Mouse (Mus musculus) embryo, embryonic 10 days (tissue): Measurements from ENCODE around the gene Phrf1.
"Not testable (repeated sequence)": the region's sequence is repeated elsewhere in the genome, so short reads cannot be mapped to it uniquely, and the experiment has no call there.

ENCODE experiments used
- DNase-seq: peaks from one replicate; pipeline ENCODE4 v3.0.0-alpha.2; 2015; ENCODE audit warnings: low spot score

Phrf1 gene

DNA sequence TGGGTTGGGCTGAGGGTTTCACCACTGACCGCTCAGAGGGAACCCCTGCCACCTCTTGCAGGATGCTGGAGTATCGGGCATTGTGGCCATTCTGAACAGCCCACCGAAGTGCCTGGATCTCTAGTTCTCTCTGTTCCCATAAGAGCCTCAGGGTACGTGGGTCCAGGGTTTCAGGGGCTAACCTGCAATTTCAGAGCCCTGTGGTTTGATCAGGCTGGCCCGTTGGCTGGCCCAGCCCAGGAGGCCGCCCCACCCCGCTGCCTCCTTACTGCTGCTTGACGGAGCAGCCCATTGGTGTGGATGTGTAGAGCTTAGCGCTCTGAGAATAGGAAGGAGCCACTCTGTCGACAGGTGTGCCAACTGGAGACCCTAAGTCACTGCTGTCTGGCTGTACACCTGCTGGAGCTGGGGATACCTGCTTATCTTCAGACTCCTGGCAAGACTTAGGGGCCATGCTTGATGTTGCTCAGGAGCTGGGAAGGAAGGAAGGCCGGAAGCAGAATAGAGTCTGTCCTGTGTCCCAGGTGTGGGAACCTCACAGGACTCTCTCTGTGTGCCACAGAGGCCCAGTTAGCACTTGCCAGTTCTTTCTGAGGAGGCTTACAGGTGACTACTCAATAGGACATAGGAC lies 14.9 kb upstream of the Phrf1 start, which contains the start of gene Lmntd2:
Gene Lmntd2 (minus strand): TSS at position 476 of the 631 bp plus-strand sequence.
- DNase-seq = no peak

DNA sequence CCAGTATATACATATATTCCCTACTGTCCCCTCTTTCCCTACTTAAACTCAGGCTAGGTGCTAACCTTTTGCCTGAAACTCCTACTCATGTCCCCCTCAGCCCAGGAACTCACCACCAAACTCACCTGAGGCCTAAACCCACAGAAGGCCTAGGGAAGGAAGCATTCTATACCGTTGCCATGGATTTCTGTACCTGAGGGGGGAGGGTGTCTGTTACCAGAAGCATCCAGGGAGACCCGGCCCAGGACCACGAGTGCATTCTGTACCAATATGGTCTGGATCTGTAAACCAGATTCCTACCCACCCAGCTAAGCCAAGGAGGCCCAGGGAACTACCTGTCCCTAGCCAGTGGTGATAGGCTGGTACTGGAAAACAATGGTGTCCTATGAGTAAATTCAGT lies 14.3 kb upstream of the Phrf1 start:
- DNase-seq = no peak

- DNase-seq = peak; percentile 99
Observed at GRCm38 (mm10) chr7:141215101-141215879, 13.3 kb upstream of the Phrf1 start, which contains the start of gene Rassf7. Rassf7 (plus strand) TSS chr7:141215860.

- peak; percentile 61 for DNase-seq
Observed at GRCm38 (mm10) chr7:141215880-141216733, 12.5 kb upstream of the Phrf1 start.

- DNase-seq = no peak
Observed at GRCm38 (mm10) chr7:141216894-141217293, 11.7 kb upstream of the Phrf1 start.

DNA sequence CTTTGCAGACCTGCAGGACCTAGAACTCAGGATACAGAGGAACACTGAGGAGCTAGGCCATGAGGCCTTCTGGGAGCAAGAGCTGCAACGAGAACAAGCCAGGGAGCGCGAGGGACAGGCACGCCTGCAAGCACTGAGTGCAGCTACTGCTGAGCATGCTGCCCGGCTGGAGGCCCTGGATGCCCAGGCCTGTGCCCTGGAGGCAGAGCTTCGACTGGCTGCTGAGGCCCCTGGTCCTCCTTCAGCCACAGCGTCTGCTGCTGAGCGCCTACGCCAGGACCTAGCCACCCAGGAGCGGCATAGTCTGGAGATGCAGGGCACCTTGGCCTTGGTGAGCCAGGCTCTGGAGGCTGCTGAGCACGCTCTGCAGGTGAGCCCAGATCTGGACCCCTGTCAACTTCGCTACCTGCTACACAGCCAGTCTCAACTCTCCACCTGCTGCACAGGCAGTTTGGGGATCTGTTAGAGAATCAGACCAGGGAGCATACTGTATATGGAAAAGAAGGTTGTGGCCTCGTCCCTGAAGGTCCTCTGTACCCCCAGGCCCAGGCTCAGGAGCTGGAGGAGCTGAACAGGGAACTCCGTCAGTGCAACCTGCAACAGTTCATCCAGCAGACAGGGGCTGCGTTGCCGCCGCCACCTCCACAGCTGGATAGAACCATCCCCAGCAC lies 11.1 kb upstream of the Phrf1 start:
- DNase-seq = no peak

- DNase-seq = no peak
Observed at GRCm38 (mm10) chr7:141218141-141218540, 10.4 kb upstream of the Phrf1 start.

GRCm38 (mm10) chr7:141218557-141219133 lies 9.9 kb upstream of the Phrf1 start:
- DNase-seq = no peak

- no peak for DNase-seq
Observed at GRCm38 (mm10) chr7:141219558-141220099, 9.0 kb upstream of the Phrf1 start.

DNA sequence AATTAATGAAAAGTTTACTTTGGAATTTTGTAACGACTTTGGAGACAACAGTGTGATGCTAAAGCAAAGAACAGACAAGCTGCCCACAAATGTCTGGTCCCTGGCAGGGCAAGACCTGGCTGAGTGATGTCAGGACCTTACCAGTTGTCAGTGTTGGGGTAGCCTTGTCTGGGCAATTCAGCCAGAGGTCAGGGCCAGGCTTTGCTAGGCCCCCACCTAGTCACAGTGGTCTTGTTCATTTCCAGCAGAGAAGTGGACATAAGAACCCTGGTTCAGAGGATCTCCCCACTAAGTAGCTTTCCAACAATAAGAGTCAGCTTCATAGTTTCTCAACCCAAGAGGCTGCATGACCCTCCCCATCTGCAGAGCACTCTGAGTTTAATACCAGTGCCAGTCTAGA lies 8.2 kb upstream of the Phrf1 start:
- no peak for DNase-seq

DNA sequence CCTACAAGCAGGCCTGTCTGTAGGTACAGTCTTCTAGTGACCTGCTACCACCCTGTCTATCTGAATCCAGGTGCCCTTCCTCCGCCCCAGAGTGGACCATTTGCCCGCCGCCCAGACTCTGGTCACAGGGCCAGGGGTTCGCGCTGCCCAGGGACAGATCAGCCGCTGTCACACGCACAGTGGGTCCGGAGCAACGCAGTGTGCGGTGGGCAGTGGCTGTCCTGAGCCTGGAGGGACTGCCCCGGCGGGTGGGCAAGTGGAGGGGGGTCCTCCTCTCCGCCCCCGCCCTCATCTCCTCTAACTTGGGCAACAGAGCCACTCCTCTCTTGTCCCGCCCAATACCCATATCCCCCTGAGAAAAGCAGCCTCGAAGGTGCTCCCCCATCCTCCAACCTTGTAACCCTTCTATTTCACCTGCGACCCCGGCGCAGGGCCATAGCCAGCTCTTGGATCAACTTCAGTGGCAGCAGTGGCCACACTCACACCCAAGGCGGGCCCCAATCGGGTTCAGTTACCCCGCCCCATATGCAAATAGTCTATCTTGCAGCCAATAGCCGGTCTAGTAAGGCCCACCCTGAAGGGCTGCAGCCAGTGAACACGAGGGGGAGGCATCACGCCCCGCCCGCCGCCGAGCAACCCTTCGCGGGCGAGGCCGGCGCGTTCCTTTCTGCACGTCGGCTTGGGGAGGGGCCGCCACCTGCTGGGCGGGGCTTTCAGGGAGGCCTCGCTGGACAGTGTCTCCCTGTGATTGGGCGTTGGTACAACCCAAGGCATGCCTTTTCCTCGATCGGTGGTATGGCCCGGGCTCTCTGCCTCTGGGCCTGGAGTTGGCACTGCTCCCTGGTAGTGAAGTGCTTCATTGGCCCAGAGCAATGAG lies 7.1 kb upstream of the Phrf1 start:
- peak; percentile 99 for DNase-seq

- DNase-seq = no peak
Observed at GRCm38 (mm10) chr7:141222126-141222467, 6.5 kb upstream of the Phrf1 start.

- no peak for DNase-seq
Observed at GRCm38 (mm10) chr7:141222696-141223215, 5.8 kb upstream of the Phrf1 start.

DNA sequence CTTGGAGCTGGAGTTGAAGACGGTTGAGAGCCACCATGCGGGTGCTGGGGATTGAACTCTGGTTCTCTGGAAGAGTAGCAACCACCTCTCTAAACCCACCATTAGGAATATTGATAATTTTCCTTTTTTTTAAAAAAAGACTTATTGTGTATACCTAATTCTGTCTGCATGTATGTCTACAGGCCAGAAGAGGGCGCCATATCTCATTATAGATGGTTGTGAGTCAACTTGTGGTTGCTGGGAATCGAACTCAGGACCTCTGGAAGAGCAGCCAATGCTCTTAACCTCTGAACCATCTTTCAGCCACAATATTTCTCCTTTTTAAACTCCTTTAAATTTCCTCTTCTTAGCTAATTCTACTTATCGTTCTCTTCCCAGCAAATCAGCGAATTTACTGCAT lies 2.0 kb upstream of the Phrf1 start:
- DNase-seq = no peak

DNA sequence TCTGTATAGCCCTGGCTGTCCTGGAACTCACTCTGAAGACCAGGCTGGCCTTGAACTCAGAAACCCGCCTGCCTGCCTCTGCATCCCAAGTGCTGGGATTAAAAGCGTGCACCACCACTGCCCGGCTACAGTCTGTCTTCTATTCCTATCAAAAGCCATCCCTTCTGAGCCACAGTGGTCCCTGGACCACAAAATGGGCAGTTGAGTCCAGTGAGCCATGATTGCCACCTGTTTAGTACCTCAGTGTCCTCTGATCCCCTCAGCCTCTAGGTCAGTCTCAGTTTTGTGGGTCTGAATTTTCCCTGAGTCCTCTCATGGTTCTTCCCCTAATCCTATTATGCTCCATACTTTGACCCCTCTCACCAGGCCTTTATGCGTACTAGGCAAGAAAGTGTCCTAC lies 788 bp upstream of the Phrf1 start:
- DNase-seq = no peak

DNA sequence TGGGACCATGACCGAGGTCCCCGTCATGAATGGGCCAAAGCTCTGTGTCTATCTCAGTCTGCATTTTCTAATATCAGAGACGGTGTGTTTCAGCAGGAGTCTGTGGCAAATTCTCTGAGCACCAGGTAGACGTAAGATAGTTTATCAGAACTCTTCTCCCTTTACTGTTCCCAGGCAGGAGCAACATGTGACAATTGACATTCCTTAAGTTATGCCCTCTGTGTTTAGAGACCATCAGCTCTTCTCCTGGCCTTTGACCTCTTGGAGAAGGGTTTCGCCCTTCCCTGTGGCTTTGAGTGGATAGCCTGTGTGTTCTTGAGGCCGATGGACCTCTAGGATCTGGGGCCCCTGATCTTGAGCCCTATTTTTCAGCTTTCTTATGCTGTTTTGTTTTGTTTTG lies 1.1 kb downstream of the Phrf1 start:
- DNase-seq = no peak

DNA sequence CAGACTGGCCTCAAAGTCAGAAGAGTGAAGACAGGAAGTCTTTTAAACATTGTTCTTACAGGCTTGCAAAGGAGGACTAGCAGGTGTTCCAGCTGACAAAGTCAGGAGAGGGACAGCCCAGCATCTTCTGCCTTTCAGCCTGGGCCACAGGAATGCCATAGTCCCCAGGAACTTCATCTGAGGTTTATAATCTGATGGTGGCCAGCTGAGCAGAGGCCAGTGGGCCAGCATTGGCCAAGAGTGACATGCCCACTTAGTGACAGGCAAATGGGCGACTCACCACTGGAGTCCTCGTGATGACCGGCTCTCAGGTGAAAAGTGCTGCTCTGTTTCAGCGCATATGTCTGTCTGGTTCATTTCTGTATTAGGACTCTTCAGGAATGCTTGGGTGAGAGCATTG lies 2.0 kb downstream of the Phrf1 start:
- DNase-seq = no peak

DNA sequence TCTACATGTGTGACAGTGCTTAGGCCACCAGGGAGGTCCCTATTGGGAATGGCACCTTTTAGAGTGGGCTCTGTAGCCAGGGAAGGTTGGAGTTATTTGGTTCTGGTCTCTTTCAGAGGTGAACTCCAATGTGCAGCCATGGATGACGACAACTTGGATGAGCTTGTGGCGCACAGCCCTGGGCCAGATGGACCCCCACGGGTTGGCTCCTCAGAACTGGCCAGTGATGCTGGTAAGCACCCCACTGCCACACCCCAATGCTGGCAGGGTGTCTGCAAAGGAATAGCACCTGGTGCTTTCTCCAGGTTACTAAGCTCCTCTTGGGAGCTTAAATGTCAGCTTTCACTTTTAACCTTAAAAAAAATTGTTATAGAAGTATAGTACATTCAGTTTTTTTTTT lies 2.5 kb downstream of the Phrf1 start:
- no peak for DNase-seq

DNA sequence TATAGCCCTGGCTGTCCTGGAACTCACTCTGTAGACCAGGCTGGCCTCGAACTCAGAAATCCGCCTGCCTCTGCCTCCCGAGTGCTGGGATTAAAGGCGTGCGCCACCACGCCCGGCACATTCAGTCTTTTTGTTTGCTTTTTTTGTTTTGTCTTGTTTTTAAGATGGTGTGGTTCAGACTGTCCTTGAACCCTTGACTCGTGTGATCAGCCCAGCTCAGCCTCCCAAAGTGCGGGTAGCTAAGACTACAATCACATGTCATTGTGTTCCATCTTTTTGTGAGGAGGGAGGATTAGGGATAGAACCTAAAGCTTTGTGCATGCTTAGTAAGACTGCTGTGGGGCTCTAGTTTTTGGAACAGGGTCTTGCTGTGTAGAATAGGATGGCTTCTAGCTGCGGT lies 3.0 kb downstream of the Phrf1 start:
- DNase-seq = no peak

DNA sequence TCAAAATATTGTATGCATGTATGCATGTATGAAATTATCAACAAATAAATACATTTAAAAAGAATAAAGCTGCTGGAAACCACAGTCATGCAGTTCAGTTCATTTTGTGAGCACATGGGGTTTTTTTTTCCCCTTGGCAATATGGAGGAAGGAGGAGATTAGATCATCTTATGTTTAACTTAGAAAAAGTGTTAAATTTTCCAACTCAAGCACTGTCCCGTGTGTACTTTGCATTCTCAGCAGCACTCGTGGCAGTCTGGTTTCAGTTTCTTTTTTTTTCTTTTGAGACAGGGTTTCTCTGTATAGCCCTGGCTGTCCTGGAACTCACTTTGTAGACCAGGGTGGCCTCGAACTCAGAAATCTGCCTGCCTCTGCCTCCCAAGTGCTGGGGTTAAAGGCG lies 21.9 kb downstream of the Phrf1 start:
- not testable (repeated sequence) for DNase-seq
